Mouse (Mus musculus) limb, embryonic 14.5 days (tissue): ENCODE data around the gene Tlr9. TPM values are rescaled to one million over a fixed set of nuclear protein-coding genes. Genes with fewer than 3 reads are reported as not detected.

ENCODE experiments used
- ATAC-seq: fragments of 200-750 bp; cut with Nextera tagmentation; 2 replicates; pipeline ENCODE4 v1.8.0; 2017; ENCODE audit warnings: low read depth, moderate number of reproducible peaks, moderate TSS enrichment; ENCODE audit not compliant: low FRiP score
- DNase-seq: peaks from one replicate; pipeline ENCODE4 v3.0.0-alpha.2; 2015; ENCODE audit warnings: low spot score
- H3K27ac ChIP-seq: fragments of 300-500 bp; sonication (generic); replicated peaks from 2 replicates; pipeline ENCODE4 v1.5.1; 2014; ENCODE audit warnings: low read depth, mild to moderate bottlenecking, low read length, moderate library complexity, mixed read lengths
- H3K27me3 ChIP-seq: fragments of 300-500 bp; sonication (generic); 2 replicates; pipeline ENCODE4 v1.6.1; 2014; ENCODE audit warnings: low read length, mixed read lengths; ENCODE audit not compliant: control insufficient read depth, insufficient read depth
- H3K36me3 ChIP-seq: fragments of 300-500 bp; sonication (generic); 2 replicates; pipeline ENCODE4 v1.6.1; 2014; ENCODE audit warnings: mild to moderate bottlenecking, low read length, moderate library complexity, mixed read lengths; ENCODE audit not compliant: control insufficient read depth, insufficient read depth
- H3K4me1 ChIP-seq: fragments of 300-500 bp; sonication (generic); 2 replicates; pipeline ENCODE4 v1.6.1; 2014; ENCODE audit warnings: antibody characterized with exemption, low read length, mixed read lengths; ENCODE audit not compliant: control insufficient read depth, insufficient read depth
- H3K4me2 ChIP-seq: fragments of 300-500 bp; sonication (generic); replicated peaks from 2 replicates; pipeline ENCODE4 v1.6.1; 2014; ENCODE audit warnings: low read depth, mild to moderate bottlenecking, low read length, moderate library complexity; ENCODE audit not compliant: severe bottlenecking
- H3K4me3 ChIP-seq: fragments of 300-500 bp; sonication (generic); replicated peaks from 2 replicates; pipeline ENCODE4 v1.5.1; 2014; ENCODE audit warnings: low read length
- H3K9ac ChIP-seq: fragments of 300-500 bp; sonication (generic); 2 replicates; pipeline ENCODE4 v1.6.1; 2014; ENCODE audit warnings: mild to moderate bottlenecking, low read depth, low read length, moderate library complexity; ENCODE audit not compliant: severe bottlenecking
- H3K9me3 ChIP-seq: fragments of 300-500 bp; sonication (generic); 2 replicates; pipeline ENCODE4 v1.6.1; 2016; ENCODE audit warnings: low read length; ENCODE audit not compliant: control insufficient read depth
- POLR2A ChIP-seq: fragments of 200-500 bp; IDR thresholded peaks from 2 replicates; pipeline ENCODE4 v1.8.0; 2012; ENCODE audit warnings: inconsistent platforms, mild to moderate bottlenecking, moderate library complexity, borderline replicate concordance; ENCODE audit not compliant: insufficient read depth, insufficient read length; ENCODE audit errors: extremely low read depth
- WGBS: fragments of 180-500 bp; shearing (Covaris S2); extraction: QIAGEN DNeasy Blood & Tissue Kit; methylation state at CpG from one replicate; pipeline ENCODE4 v1.1.7; 2014; 5-methylcytosine and 5-hydroxymethylcytosine counted together
- polyA plus RNA-seq, 2 experiments: library from polyadenylated mRNA; depleted of rRNA in 1 of 2; stranded (reverse) in 1 of 2; unstranded in 1 of 2; fragments of >200 nt; fragmentation: Nextera tagmentation in 1 of 2; extraction: Ambion mirVana in 1 of 2; gene quantifications; 2 replicates each; pipeline versions ENCODE4 v1.2.1 to v1.2.3; 2012 to 2014

Gene Tlr9
- polyA plus RNA-seq, 2 experiments: 0.08 to 0.99 TPM

- Histone ChIP-seq H3K27ac (0 out of 2 replicates have a peak overlapping the region, but pooled peaks have one; percentile 2), H3K9ac (no peak overlapping the region), H3K36me3 (peaks cover 49% of the 10 kb centered on the region), H3K9me3 (no peaks in the 10 kb centered on the region), H3K4me1 (peaks cover 2% of the 10 kb centered on the region; the same call in 1 of the 2 replicates), H3K4me3 (no peak overlapping the region), H3K4me2 (peak overlapping the region; percentile 45; the same call in 1 of the 2 replicates), H3K27me3 (no peaks in the 10 kb centered on the region)
- ATAC-seq: no peak
- no peak for TF ChIP-seq POLR2A
- no peak for DNase-seq
- WGBS: 55% methylated on average over 9 of the region's 9 CpGs
Measured at GRCm38 (mm10) chr9:106210853-106211609, 11.4 kb upstream of the Tlr9 start.

- TF ChIP-seq POLR2A: no peak
- ATAC-seq: peak; percentile 83
- 21% methylated on average over 36 of the region's 37 CpGs for WGBS
- Histone ChIP-seq H3K27me3 (no peaks in the 10 kb centered on the region), H3K4me3 (peak overlapping the region; percentile 17; the same call in 1 of the 2 replicates), H3K9me3 (no peaks in the 10 kb centered on the region), H3K36me3 (peaks cover 49% of the 10 kb centered on the region), H3K4me2 (peak overlapping the region; percentile 45), H3K9ac (peak overlapping the region; percentile 42), H3K27ac (0 out of 2 replicates have a peak overlapping the region, but pooled peaks have one; percentile 2), H3K4me1 (peaks cover 2% of the 10 kb centered on the region; the same call in 1 of the 2 replicates)
- DNase-seq: peak; percentile 94
Measured at GRCm38 (mm10) chr9:106211680-106212593, 10.5 kb upstream of the Tlr9 start.

- Histone ChIP-seq H3K4me2 (0 out of 2 replicates have a peak overlapping the region, but pooled peaks have one; percentile 45), H3K36me3 (peaks cover 46% of the 10 kb centered on the region), H3K4me3 (no peak overlapping the region), H3K27ac (no peak overlapping the region), H3K4me1 (peaks cover 2% of the 10 kb centered on the region; the same call in 1 of the 2 replicates), H3K9ac (no peak overlapping the region), H3K9me3 (no peaks in the 10 kb centered on the region), H3K27me3 (no peaks in the 10 kb centered on the region)
- ATAC-seq (no peak), DNase-seq (no peak)
- 88% methylated on average over 12 of the region's 12 CpGs for WGBS
- TF ChIP-seq POLR2A: no peak
Measured at GRCm38 (mm10) chr9:106212594-106212981, 9.8 kb upstream of the Tlr9 start.

GRCm38 (mm10) chr9:106215341-106216125, 6.9 kb upstream of the Tlr9 start:
- peaks cover 2% of the 10 kb centered on the region; the same call in 1 of the 2 replicates for H3K4me1 ChIP-seq
- H3K4me3 ChIP-seq: no peak overlapping the region
- H3K27ac ChIP-seq: no peak overlapping the region
- WGBS: 88% methylated on average over 6 of the region's 6 CpGs
- ATAC-seq (no peak), DNase-seq (no peak)
- H3K9me3 ChIP-seq: no peaks in the 10 kb centered on the region
- H3K27me3 ChIP-seq: no peaks in the 10 kb centered on the region
- no peak overlapping the region for H3K4me2 ChIP-seq
- TF ChIP-seq POLR2A: no peak
- peaks cover 32% of the 10 kb centered on the region for H3K36me3 ChIP-seq
- H3K9ac ChIP-seq: no peak overlapping the region
